Mouse (Mus musculus) heart, adult 2 months (tissue): ENCODE data around the gene Ptprq.

Experiments
- CTCF ChIP-seq: fragments of 200-600 bp; IDR thresholded peaks from 2 replicates; pipeline ENCODE4 v1.8.1; 2022; ENCODE audit warnings: antibody characterized with exemption, mild to moderate bottlenecking, moderate library complexity
- POLR2A ChIP-seq: fragments of 200-500 bp; IDR thresholded peaks from 2 replicates; pipeline ENCODE4 v1.6.1; 2011; ENCODE audit warnings: mild to moderate bottlenecking, low read depth, low read length, control low read depth; ENCODE audit not compliant: insufficient read depth

DNA sequence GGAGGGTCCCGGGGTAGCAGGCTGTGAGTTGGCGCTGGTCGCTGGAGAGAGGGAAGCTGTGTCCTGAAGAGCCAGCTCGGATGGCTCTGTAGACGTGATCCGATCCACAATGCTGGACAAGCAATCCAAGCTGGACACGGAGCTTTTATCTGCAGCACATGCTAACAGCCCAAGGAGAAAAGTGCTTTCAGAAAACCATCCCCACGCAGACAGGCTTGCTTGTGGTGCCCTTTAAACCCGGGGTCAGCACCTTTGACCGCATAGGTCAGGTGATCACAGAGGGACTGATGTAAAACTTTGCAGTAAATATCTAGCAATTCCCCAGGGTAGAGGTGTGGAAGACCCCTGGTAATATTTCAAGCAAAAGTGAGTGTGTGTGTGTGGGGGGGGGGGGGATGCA, 235.8 kb downstream of the Ptprq start:
- TF ChIP-seq CTCF = no peak
- no peak for TF ChIP-seq POLR2A
